Mouse (Mus musculus) intestine, embryonic 16.5 days (tissue): ENCODE measurements around the gene Dscaml1. TPM values are rescaled to one million over a fixed set of nuclear protein-coding genes. Genes with fewer than 3 reads are reported as not detected.

Experiments used
- ATAC-seq: fragments of 200-750 bp; cut with Nextera tagmentation; 2 replicates; pipeline ENCODE4 v1.8.0; 2017; ENCODE audit warnings: moderate TSS enrichment, moderate library complexity
- H3K27ac ChIP-seq: fragments of 300-500 bp; sonication (generic); 2 replicates; pipeline ENCODE4 v1.5.1; 2014; ENCODE audit warnings: mild to moderate bottlenecking, low read length
- H3K27me3 ChIP-seq: fragments of 300-500 bp; sonication (generic); replicated peaks from 2 replicates; pipeline ENCODE4 v1.6.1; 2014; ENCODE audit warnings: low read length, control low read depth, mixed read lengths; ENCODE audit not compliant: control insufficient read depth, insufficient read depth
- H3K36me3 ChIP-seq: fragments of 300-500 bp; sonication (generic); 2 replicates; pipeline ENCODE4 v1.6.1; 2014; ENCODE audit warnings: low read length, control low read depth; ENCODE audit not compliant: control insufficient read depth, insufficient read depth
- H3K4me1 ChIP-seq: fragments of 300-500 bp; sonication (generic); 2 replicates; pipeline ENCODE4 v1.6.1; 2014; ENCODE audit warnings: low read length, control low read depth, mixed read lengths; ENCODE audit not compliant: control insufficient read depth, insufficient read depth
- H3K4me2 ChIP-seq: fragments of 300-500 bp; sonication (generic); 2 replicates; pipeline ENCODE4 v1.6.1; 2014; ENCODE audit warnings: low read depth, low read length, control low read depth
- H3K4me3 ChIP-seq: fragments of 300-500 bp; sonication (generic); 2 replicates; pipeline ENCODE4 v1.5.1; 2014; ENCODE audit warnings: mild to moderate bottlenecking, low read length
- H3K9ac ChIP-seq: fragments of 300-500 bp; sonication (generic); 2 replicates; pipeline ENCODE4 v1.6.1; 2014; ENCODE audit warnings: low read depth, low read length
- H3K9me3 ChIP-seq: fragments of 300-500 bp; sonication (generic); 2 replicates; pipeline ENCODE4 v1.6.1; 2016; ENCODE audit warnings: low read length, control low read depth; ENCODE audit not compliant: control insufficient read depth
- WGBS: fragments of 180-500 bp; shearing (Covaris S2); extraction: QIAGEN DNeasy Blood & Tissue Kit; methylation state at CpG from one replicate; pipeline ENCODE4 v1.1.7; 2014; 5-methylcytosine and 5-hydroxymethylcytosine counted together
- polyA plus RNA-seq: library from polyadenylated mRNA; unstranded; fragments of >200 nt; fragmentation: Nextera tagmentation; extraction: Ambion mirVana; gene quantifications from 2 replicates; pipeline ENCODE4 v1.2.1, GENCODE M21; 2015

Gene Dscaml1
- polyA plus RNA-seq, 1 experiment from 2014 or later = 0.33 TPM

GRCm38 (mm10) chr9:45657172-45658062 lies 231.0 kb downstream of the Dscaml1 start:
- H3K4me3 ChIP-seq = no peak overlapping the region
- no peaks in the 10 kb centered on the region for H3K36me3 ChIP-seq
- ATAC-seq = no peak
- WGBS = 15% methylated on average over 8 of the region's 9 CpGs
- H3K27ac ChIP-seq = no peak overlapping the region
- H3K4me2 ChIP-seq = no peak overlapping the region
- H3K9ac ChIP-seq = no peak overlapping the region
- H3K9me3 ChIP-seq = no peaks in the 10 kb centered on the region
- no peaks in the 10 kb centered on the region for H3K27me3 ChIP-seq
- H3K4me1 ChIP-seq = no peaks in the 10 kb centered on the region

- Histone ChIP-seq H3K9ac (no peak overlapping the region), H3K4me1 (no peaks in the 10 kb centered on the region)
Measured at GRCm38 (mm10) chr9:45660191-45660590, 233.8 kb downstream of the Dscaml1 start.

DNA sequence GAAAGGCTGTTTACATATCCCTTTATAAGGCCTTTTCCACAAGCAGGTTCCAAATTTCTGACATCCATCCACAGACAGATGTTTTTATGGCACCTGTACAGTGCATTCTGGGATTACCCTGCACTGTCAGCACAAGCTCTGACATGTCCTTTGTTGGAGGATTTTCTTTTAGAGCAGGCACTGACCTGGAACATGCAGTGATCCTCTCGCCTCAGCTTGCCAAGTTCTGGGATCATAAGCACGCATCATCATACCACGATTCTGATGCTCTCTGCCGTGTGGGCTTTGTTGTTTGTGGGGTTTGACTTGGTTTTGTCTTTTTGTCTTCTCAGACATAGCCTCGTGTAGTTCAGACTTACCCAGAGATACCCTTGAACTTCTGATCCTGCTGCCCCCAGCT lies 236.0 kb downstream of the Dscaml1 start:
- WGBS = 75% methylated on average over 5 of the region's 5 CpGs
- H3K36me3 ChIP-seq = no peaks in the 10 kb centered on the region
- no peak overlapping the region for H3K4me3 ChIP-seq
- ATAC-seq = no peak
- H3K4me1 ChIP-seq = no peaks in the 10 kb centered on the region
- H3K27ac ChIP-seq = no peak overlapping the region
- H3K9me3 ChIP-seq = no peaks in the 10 kb centered on the region
- no peak overlapping the region for H3K9ac ChIP-seq
- H3K4me2 ChIP-seq = no peak overlapping the region
- H3K27me3 ChIP-seq = no peaks in the 10 kb centered on the region

More at GRCm38 (mm10) chr9:45660191-45660590, 233.8 kb downstream of the Dscaml1 start:
- Histone ChIP-seq H3K27me3 (no peaks in the 10 kb centered on the region), H3K27ac (no peak overlapping the region), H3K4me2 (no peak overlapping the region), H3K4me3 (no peak overlapping the region), H3K9me3 (no peaks in the 10 kb centered on the region), H3K36me3 (no peaks in the 10 kb centered on the region)
- ATAC-seq = no peak
- 47% methylated on average over 3 of the region's 3 CpGs for WGBS

DNA sequence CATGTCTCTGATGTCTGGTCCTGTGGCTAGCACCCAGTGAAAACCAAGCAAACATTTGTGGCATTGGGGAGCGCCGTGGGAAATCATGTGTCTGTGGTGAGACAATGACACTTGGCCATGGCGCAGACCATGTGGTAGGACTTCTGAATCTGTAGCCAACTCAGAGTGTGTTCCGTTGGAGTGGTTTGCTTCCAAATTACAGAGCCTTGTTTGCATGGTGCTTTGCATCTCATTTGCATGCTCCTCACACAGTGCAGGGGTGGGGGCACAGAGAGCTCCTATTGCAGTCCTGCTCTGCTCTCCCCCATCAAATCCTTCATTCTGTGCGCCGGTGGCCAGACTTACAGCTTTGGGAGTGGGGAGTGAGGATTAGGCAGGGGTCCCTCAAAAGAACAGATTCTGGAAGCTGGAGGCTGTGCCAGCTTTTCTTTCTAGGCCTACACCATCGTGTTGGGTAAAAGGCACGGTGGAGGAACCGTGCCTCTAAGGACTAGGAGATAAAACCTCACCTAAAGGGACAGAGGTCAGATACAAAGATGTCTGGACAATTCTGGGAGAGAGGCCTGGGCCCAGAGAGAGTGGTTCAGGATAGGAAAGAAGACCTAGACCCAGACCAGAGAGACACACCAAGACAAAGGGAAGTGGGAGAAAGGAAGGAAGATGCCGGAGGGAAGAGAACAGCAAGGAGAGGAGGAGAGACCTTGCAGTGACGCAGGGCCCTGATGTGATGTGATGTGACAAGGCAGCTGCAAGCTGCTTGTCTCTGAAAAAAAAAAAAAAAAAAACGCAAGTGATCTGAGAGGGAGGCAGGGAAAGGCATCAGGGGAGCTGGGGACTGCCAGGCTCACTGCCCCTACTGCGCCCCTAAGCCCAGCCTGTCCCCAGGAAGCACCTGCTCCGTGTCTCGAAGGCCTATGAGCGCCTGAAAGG lies 237.2 kb downstream of the Dscaml1 start:
- H3K27me3 ChIP-seq = no peaks in the 10 kb centered on the region
- H3K9me3 ChIP-seq = no peaks in the 10 kb centered on the region
- no peak overlapping the region for H3K4me3 ChIP-seq
- no peak overlapping the region for H3K4me2 ChIP-seq
- 65% methylated on average over 15 of the region's 16 CpGs for WGBS
- no peaks in the 10 kb centered on the region for H3K4me1 ChIP-seq
- no peak overlapping the region for H3K27ac ChIP-seq
- no peak for ATAC-seq
- no peaks in the 10 kb centered on the region for H3K36me3 ChIP-seq
- H3K9ac ChIP-seq = no peak overlapping the region

- H3K27me3 ChIP-seq = no peaks in the 10 kb centered on the region
- no peaks in the 10 kb centered on the region for H3K4me1 ChIP-seq
- H3K36me3 ChIP-seq = no peaks in the 10 kb centered on the region
- H3K4me2 ChIP-seq = no peak overlapping the region
- H3K9me3 ChIP-seq = no peaks in the 10 kb centered on the region
- H3K27ac ChIP-seq = no peak overlapping the region
- H3K9ac ChIP-seq = no peak overlapping the region
- H3K4me3 ChIP-seq = no peak overlapping the region
- ATAC-seq = no peak
- WGBS = 73% methylated on average over 6 of the region's 6 CpGs
Measured at GRCm38 (mm10) chr9:45664326-45664725, 237.9 kb downstream of the Dscaml1 start.

DNA sequence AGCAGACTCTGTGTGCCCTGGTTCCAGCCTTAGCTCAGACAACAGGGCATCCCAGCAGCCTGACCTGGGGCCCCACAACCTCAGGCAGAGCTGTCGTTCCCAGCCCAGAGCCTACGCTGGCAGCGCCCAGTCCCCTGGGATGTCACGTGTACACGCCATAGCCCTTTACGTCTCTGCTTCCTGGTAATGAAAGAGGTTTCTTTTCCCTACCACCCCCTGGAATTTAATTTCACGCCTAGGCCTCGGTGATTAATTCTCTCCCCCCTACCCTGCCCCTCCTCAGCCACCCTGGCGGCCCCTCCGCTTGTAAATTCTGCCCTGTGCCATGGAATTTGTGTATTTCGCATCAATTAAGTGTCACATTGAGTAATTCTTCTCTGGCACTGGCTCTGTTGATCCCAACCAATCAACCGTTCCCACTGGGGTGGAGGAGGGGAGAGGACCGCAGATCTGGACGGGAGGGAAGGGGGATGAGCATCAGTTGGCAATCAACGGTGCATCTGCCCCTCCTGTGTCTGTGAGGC lies 238.5 kb downstream of the Dscaml1 start:
- H3K9me3 ChIP-seq = no peaks in the 10 kb centered on the region
- no peak overlapping the region for H3K4me2 ChIP-seq
- no peaks in the 10 kb centered on the region for H3K36me3 ChIP-seq
- H3K27ac ChIP-seq = no peak overlapping the region
- ATAC-seq = no peak
- no peaks in the 10 kb centered on the region for H3K27me3 ChIP-seq
- no peak overlapping the region for H3K9ac ChIP-seq
- no peaks in the 10 kb centered on the region for H3K4me1 ChIP-seq
- H3K4me3 ChIP-seq = no peak overlapping the region
- whole genome bisulfite sequencing = 47% methylated on average over 15 of the region's 15 CpGs

DNA sequence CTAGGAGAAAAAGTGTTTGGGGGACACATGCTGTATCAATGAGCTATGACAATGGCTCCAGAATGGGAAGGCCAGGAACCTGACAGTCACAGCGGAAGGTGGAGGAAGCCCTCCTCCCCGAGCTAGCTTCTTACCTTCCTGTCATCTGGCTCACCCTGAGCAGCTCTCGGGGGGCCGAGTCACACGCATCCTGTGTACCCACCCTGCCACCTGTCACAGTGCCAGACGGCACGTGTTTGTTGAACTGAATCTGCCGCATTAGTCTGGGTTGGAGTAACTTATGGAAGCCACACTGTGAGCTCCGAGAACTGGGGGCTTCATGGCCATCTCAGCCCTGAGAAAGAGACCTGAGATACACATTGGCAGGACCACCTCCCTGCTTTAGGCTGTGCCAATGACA lies 249.5 kb downstream of the Dscaml1 start:
- H3K9ac ChIP-seq = no peak overlapping the region
- H3K4me2 ChIP-seq = no peak overlapping the region
- WGBS = 78% methylated on average over 9 of the region's 9 CpGs

GRCm38 (mm10) chr9:45676578-45676977 lies 250.2 kb downstream of the Dscaml1 start:
- H3K27ac ChIP-seq = no peak overlapping the region
- 61% methylated on average over 8 of the region's 8 CpGs for WGBS
- no peak overlapping the region for H3K9ac ChIP-seq
- H3K9me3 ChIP-seq = no peaks in the 10 kb centered on the region
- peaks cover 13% of the 10 kb centered on the region for H3K4me1 ChIP-seq
- no peaks in the 10 kb centered on the region for H3K27me3 ChIP-seq
- ATAC-seq = no peak
- H3K4me3 ChIP-seq = no peak overlapping the region
- H3K36me3 ChIP-seq = no peaks in the 10 kb centered on the region
- H3K4me2 ChIP-seq = no peak overlapping the region

More for the DNA sequence above, 249.5 kb downstream of the Dscaml1 start:
- Histone ChIP-seq H3K9me3 (no peaks in the 10 kb centered on the region), H3K36me3 (no peaks in the 10 kb centered on the region), H3K27me3 (no peaks in the 10 kb centered on the region), H3K27ac (no peak overlapping the region), H3K4me3 (no peak overlapping the region), H3K4me1 (peaks cover 13% of the 10 kb centered on the region)
- no peak for ATAC-seq

DNA sequence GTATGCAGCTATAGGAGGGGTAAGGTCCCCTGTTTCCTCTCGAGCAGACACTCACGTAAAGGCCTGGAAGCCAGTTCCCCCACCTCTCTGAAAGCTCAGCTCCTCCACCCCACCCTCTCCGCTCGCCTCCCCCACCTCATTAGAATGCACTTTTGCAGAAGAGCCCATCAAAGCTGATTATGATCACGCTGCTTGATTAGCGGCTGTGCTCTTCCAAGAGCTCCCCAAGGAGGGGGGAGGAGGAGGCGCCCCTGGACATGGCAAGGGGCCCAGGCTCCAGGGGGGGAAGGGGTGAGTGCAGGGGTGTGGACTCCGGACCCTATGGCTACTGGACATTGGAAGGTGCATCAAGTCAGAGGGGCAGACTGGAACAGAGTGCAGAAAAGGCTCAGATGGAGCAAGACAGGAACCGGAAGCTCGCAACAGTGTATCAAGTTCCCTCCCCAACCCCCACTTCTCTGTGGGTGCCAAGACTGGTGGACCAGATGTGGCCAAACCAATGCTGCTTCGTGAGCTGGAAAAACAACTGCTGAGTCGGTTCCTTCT lies 250.9 kb downstream of the Dscaml1 start:
- Histone ChIP-seq H3K4me1 (peaks cover 13% of the 10 kb centered on the region), H3K27me3 (no peaks in the 10 kb centered on the region), H3K9ac (peak overlapping the region; percentile 48; the same call in 1 of the 2 replicates), H3K27ac (peak overlapping the region; percentile 31; the same call in 1 of the 2 replicates), H3K9me3 (no peaks in the 10 kb centered on the region), H3K4me3 (no peak overlapping the region), H3K36me3 (no peaks in the 10 kb centered on the region), H3K4me2 (peak overlapping the region; percentile 22; the same call in 1 of the 2 replicates)
- 0 out of 2 replicates have a peak, but pooled peaks have one; percentile 48 for ATAC-seq
- WGBS = 31% methylated on average over 12 of the region's 12 CpGs
